28 mouse cellular contexts compared by ENCODE assay signal in the genomic region with DNA sequence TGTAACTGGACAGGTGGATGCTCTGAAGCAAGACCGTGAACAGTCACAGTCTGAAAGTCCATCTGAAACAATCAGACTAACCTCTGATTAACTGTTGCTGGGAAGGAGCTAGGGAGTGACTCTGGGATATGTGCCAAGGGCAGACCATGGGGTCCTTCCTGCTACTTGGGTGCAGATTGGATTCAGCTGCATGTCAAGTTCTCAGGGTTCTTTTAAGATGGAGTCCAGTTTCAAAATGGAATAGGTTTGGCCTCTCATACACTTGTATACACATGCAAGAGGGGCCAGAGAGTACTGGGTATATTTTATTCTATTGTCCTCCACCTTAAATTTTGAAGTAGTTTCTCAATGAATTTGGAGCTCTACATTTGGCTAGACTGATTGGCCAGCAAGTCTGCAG.
"Had no signal": no experiment of that assay in that cellular context is flagged by ENCODE, and none has a peak within 500 bp of the region (broad histone marks: within the 10 kb centered on the region; RNA-seq: fewer than 3 reads in every experiment).

No protein-coding gene starts in this region.

- H3K9me3 ChIP-seq: embryonic facial prominence, embryonic 10.5 days; embryonic facial prominence, embryonic 12.5 days; embryonic facial prominence, embryonic 13.5 days; embryonic facial prominence, embryonic 15.5 days; forebrain, embryonic 10.5 days; forebrain, embryonic 12.5 days; forebrain, embryonic 13.5 days; forebrain, embryonic 15.5 days had no signal

- H3K4me2 ChIP-seq: embryonic facial prominence, embryonic 12.5 days; embryonic facial prominence, embryonic 13.5 days; embryonic facial prominence, embryonic 15.5 days; forebrain, embryonic 12.5 days; forebrain, embryonic 13.5 days; forebrain, embryonic 15.5 days had no signal

- H3K36me3 ChIP-seq: embryonic facial prominence, embryonic 10.5 days; embryonic facial prominence, embryonic 12.5 days; embryonic facial prominence, embryonic 13.5 days; embryonic facial prominence, embryonic 15.5 days; forebrain, embryonic 10.5 days; forebrain, embryonic 12.5 days; forebrain, embryonic 15.5 days had no signal

- H3K4me3 ChIP-seq: embryonic facial prominence, embryonic 10.5 days; embryonic facial prominence, embryonic 12.5 days; embryonic facial prominence, embryonic 13.5 days; embryonic facial prominence, embryonic 15.5 days; erythroblast, embryonic 14.5 days; forebrain, embryonic 10.5 days; forebrain, embryonic 12.5 days; forebrain, embryonic 13.5 days; forebrain, embryonic 15.5 days; gastrocnemius, adult 2 months had no signal

- H3K27me3 ChIP-seq: embryonic facial prominence, embryonic 12.5 days; embryonic facial prominence, embryonic 13.5 days; embryonic facial prominence, embryonic 15.5 days; forebrain, embryonic 12.5 days; forebrain, embryonic 13.5 days; forebrain, embryonic 15.5 days had no signal

- DNase-seq: cerebellum, adult 2 months; cerebellum, adult 8-10 months; cerebellum, adult 9-10 months; cerebellum, adult 9-11 months; cerebellum, postnatal 10 days; cerebellum, postnatal 14 days; cerebellum, postnatal 25 days; cerebellum, postnatal 36 days; embryo, embryonic 11 days; forebrain, postnatal 0 days; gastrocnemius, adult 2 months; gastrocnemius, postnatal 10 days; gastrocnemius, postnatal 14 days; gastrocnemius, postnatal 25 days; gastrocnemius, postnatal 36 days; heart, adult 11 months; heart, adult 18-20 months had no signal

- H3K9ac ChIP-seq: embryonic facial prominence, embryonic 12.5 days; embryonic facial prominence, embryonic 13.5 days; embryonic facial prominence, embryonic 15.5 days; forebrain, embryonic 12.5 days; forebrain, embryonic 13.5 days; forebrain, embryonic 15.5 days; forebrain, postnatal 0 days had no signal

- H3K27ac ChIP-seq: embryonic facial prominence, embryonic 10.5 days; embryonic facial prominence, embryonic 12.5 days; embryonic facial prominence, embryonic 13.5 days; embryonic facial prominence, embryonic 15.5 days; forebrain, embryonic 10.5 days; forebrain, embryonic 12.5 days; forebrain, embryonic 13.5 days; forebrain, embryonic 15.5 days; gastrocnemius, adult 2 months had no signal

- H3K4me1 ChIP-seq: embryonic facial prominence, embryonic 10.5 days; embryonic facial prominence, embryonic 12.5 days; embryonic facial prominence, embryonic 13.5 days; embryonic facial prominence, embryonic 15.5 days; forebrain, embryonic 10.5 days; forebrain, embryonic 12.5 days; forebrain, embryonic 13.5 days; forebrain, embryonic 15.5 days had no signal

- ATAC-seq: forebrain, embryonic 13.5 days; forebrain, embryonic 14.5 days; forebrain, embryonic 15.5 days; forebrain, embryonic 16.5 days had no signal
